Mouse (Mus musculus): ENCODE measurements at regions not wholly inside any gene's neighbourhood (a gene's known extent, or its start where the extent isn't known, plus 50 kb on each side); places are given as distances from the start of the nearest gene placed in this dataset.
"Not testable (repeated sequence)": the region's sequence is repeated elsewhere in the genome, so short reads cannot be mapped to it uniquely, and the experiment has no call there.

GRCm38 (mm10) chr7:125182266-125182665 is 262.2 kb upstream of the Kdm8 start:
- DNase-seq = no peak

- not testable (repeated sequence) for DNase-seq
Observed at GRCm38 (mm10) chr7:125183011-125183410, 261.5 kb upstream of the Kdm8 start.

GRCm38 (mm10) chr7:125185037-125185679 is 259.3 kb upstream of the Kdm8 start:
- no peak for DNase-seq

- DNase-seq = no peak
Observed at GRCm38 (mm10) chr7:125187011-125187740, 257.3 kb upstream of the Kdm8 start.

- DNase-seq = no peak
Observed at GRCm38 (mm10) chr7:125188986-125189385, 255.5 kb upstream of the Kdm8 start.

GRCm38 (mm10) chr7:125190067-125190466 is 254.4 kb upstream of the Kdm8 start:
- no peak for DNase-seq

- DNase-seq = no peak
Observed at GRCm38 (mm10) chr7:125191313-125191712, 253.2 kb upstream of the Kdm8 start.

- DNase-seq = no peak
Observed at GRCm38 (mm10) chr7:125211346-125211973, 233.0 kb upstream of the Kdm8 start.

GRCm38 (mm10) chr7:125214036-125214435 is 230.4 kb upstream of the Kdm8 start:
- DNase-seq = no peak

- DNase-seq = no peak
Observed at GRCm38 (mm10) chr7:125217630-125218029, 226.8 kb upstream of the Kdm8 start.

GRCm38 (mm10) chr7:125222684-125223083 is 221.8 kb upstream of the Kdm8 start:
- DNase-seq = no peak

- no peak for DNase-seq
Observed at GRCm38 (mm10) chr7:125234911-125235310, 209.6 kb upstream of the Kdm8 start.

- no peak for DNase-seq
Observed at GRCm38 (mm10) chr7:125237026-125237425, 207.4 kb upstream of the Kdm8 start.

GRCm38 (mm10) chr7:125243021-125243420 is 201.5 kb upstream of the Kdm8 start:
- DNase-seq = no peak

- no peak for DNase-seq
Observed at GRCm38 (mm10) chr7:125248386-125248785, 196.1 kb upstream of the Kdm8 start.

GRCm38 (mm10) chr7:125250385-125250784 is 194.1 kb upstream of the Kdm8 start:
- no peak for DNase-seq

- no peak for DNase-seq
Observed at GRCm38 (mm10) chr7:125250970-125251585, 193.4 kb upstream of the Kdm8 start.

- no peak for DNase-seq
Observed at GRCm38 (mm10) chr7:125254302-125254701, 190.2 kb upstream of the Kdm8 start.

- DNase-seq = no peak
Observed at GRCm38 (mm10) chr7:125259016-125259415, 185.5 kb upstream of the Kdm8 start.

- DNase-seq = no peak
Observed at GRCm38 (mm10) chr7:125262133-125262532, 182.3 kb upstream of the Kdm8 start.

GRCm38 (mm10) chr7:125262672-125263365 is 181.7 kb upstream of the Kdm8 start:
- DNase-seq = no peak

GRCm38 (mm10) chr7:125263756-125264155 is 180.7 kb upstream of the Kdm8 start:
- no peak for DNase-seq

- DNase-seq = no peak
Observed at GRCm38 (mm10) chr7:125270711-125271110, 173.8 kb upstream of the Kdm8 start.
